Mouse (Mus musculus): ENCODE measurements around the gene Sap25. TPM values are rescaled to one million over a fixed set of nuclear protein-coding genes. Genes with fewer than 3 reads are reported as not detected.
"Not testable (repeated sequence)": the region's sequence is repeated elsewhere in the genome, so short reads cannot be mapped to it uniquely, and the experiment has no call there.

The Sap25 gene
- polyA plus RNA-seq, 2 experiments: 2.3 to 13.7 TPM

DNA sequence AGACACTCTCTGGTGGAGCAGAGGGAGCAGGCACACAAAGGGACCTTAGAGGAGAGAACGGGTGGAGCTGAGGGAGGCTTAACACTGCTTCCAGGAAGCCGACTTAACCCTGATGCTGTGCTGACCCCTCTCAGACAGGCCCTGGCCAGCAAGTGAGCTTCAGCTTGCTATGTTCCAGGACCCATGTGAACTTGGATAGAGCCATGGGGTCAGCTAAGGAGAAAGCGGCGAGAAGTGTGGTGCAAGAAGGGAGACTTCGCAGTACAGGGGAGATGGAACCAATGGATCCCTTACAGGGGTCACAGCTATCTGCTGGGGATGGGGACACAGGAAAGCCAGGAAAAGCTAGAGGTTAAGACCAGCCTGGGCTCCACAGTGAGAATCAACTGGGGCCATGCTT, 28.1 kb upstream of the Sap25 start:
- 68% methylated on average over 5 of the region's 5 CpGs for WGBS (ENCODE audit: insufficient replicate concordance)
- TF ChIP-seq CTCF (IDR thresholded peaks at IDR 0.05; ENCODE audit: low read depth) (no peak), EP300 (IDR thresholded peaks at IDR 0.05; ENCODE audit: low read depth) (no peak)
- Histone ChIP-seq H3K4me1 (replicated peaks; ENCODE audit: control insufficient read depth in 2 of 2, insufficient read depth in 2 of 2, low read length in 1 of 2) (peaks cover 0 to 5% of the 10 kb centered on the region in 2 experiments; a peak in 2 of 4 replicates), H3K9ac (replicated peaks) (no peak overlapping the region), H3K9me3 (ENCODE audit: control insufficient read depth, low read length) (no peaks in the 10 kb centered on the region), H3K27me3 (ENCODE audit: control insufficient read depth, insufficient read depth, low read length) (no peaks in the 10 kb centered on the region; the same call in 1 of the 2 replicates), H3K36me3 (replicated peaks; ENCODE audit: control insufficient read depth, insufficient read depth, low read depth) (no peaks in the 10 kb centered on the region), H3K4me3 (ENCODE audit: insufficient read depth in 1 of 2, low read depth in 2 of 2, low read length in 2 of 2) (no peak overlapping the region), H3K4me2 (ENCODE audit: low read depth) (no peak overlapping the region), H3K27ac (no peak overlapping the region)
- ATAC-seq (ENCODE audit: insufficient read depth): no peak
- DNase-seq (ENCODE audit: low read depth in 3 of 3, low spot score in 3 of 3): no peak

DNA sequence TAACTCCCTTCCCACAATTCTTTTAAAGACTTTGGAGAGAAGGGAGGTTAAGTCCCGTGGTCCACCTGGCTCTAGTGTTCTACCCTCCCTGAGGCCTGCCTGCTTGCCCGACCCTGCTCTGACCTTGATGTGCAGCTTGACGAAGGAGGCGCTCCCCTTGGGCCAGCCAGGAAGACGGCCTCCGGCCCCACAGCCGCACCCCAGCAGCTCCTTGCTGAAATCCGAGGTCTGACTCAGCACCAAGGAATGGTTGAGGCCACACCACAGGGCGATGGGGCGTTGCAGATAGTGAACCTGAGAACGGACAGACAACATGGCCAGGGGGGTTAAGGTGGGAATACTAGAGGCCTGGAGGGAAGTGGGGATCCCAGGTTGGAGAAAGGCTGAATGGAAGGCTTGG, 27.6 kb upstream of the Sap25 start, which contains the start of gene Pcolce:
TSS of gene Pcolce (minus strand) at position 235 of the 400 bp plus-strand sequence.
- no peak within 1 kb of the TSS for H3K27ac ChIP-seq
- TF ChIP-seq EP300 (IDR thresholded peaks at IDR 0.05; ENCODE audit: low read depth) (no peak), CTCF (IDR thresholded peaks at IDR 0.05; ENCODE audit: low read depth) (no peak)
- ATAC-seq (ENCODE audit: insufficient read depth) (no peak), DNase-seq (ENCODE audit: low read depth in 3 of 3, low spot score in 3 of 3) (no peak)
- peaks cover 0 to 5% of the 10 kb centered on the region in 2 experiments; a peak in 2 of 4 replicates for H3K4me1 ChIP-seq (replicated peaks; ENCODE audit: control insufficient read depth in 2 of 2, insufficient read depth in 2 of 2, low read length in 1 of 2)
- 37% methylated on average over 11 of the region's 11 CpGs for WGBS (ENCODE audit: insufficient replicate concordance)
- H3K9ac ChIP-seq (replicated peaks): no peak within 1 kb of the TSS
- no peak within 1 kb of the TSS for H3K4me3 ChIP-seq (ENCODE audit: insufficient read depth in 1 of 2, low read depth in 2 of 2, low read length in 2 of 2)
- H3K4me2 ChIP-seq (ENCODE audit: low read depth): no peak within 1 kb of the TSS
- no peaks in the 10 kb centered on the region for H3K36me3 ChIP-seq (replicated peaks; ENCODE audit: control insufficient read depth, insufficient read depth, low read depth)
- H3K27me3 ChIP-seq (ENCODE audit: control insufficient read depth, insufficient read depth, low read length): no peaks in the 10 kb centered on the region; the same call in 1 of the 2 replicates
- no peaks in the 10 kb centered on the region for H3K9me3 ChIP-seq (ENCODE audit: control insufficient read depth, low read length)

DNA sequence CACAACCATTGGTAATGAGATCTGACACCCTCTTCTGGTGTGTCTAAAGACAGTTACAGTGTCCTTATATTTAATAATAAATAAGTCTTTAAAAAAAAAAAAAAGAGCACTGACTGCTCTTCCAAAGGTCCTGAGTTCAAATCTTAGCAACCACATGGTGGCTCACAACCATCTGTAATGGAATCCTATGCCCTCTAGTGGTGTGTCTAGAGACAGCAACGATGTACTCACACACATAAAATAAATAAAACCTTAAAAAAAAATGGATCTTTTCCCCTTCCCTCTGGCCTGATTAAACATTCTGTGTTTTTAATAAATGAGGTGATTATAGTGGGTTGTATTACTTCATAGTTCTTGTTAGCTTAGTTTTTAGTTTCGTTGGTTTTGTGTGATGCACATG, 26.2 kb upstream of the Sap25 start:
- not testable (repeated sequence) for H3K9me3 ChIP-seq (ENCODE audit: control insufficient read depth, low read length); H3K27ac ChIP-seq; H3K27me3 ChIP-seq (ENCODE audit: control insufficient read depth, insufficient read depth, low read length); H3K4me1 ChIP-seq (replicated peaks; ENCODE audit: control insufficient read depth in 2 of 2, insufficient read depth in 2 of 2, low read length in 1 of 2); H3K36me3 ChIP-seq (replicated peaks; ENCODE audit: control insufficient read depth, insufficient read depth, low read depth); DNase-seq (ENCODE audit: low read depth in 3 of 3, low spot score in 3 of 3); ATAC-seq (ENCODE audit: insufficient read depth); H3K4me3 ChIP-seq (ENCODE audit: insufficient read depth in 1 of 2, low read depth in 2 of 2, low read length in 2 of 2); H3K9ac ChIP-seq (replicated peaks); H3K4me2 ChIP-seq (ENCODE audit: low read depth)
- 82% methylated on average over 2 of the region's 2 CpGs for WGBS (ENCODE audit: insufficient replicate concordance)
- TF ChIP-seq CTCF (IDR thresholded peaks at IDR 0.05; ENCODE audit: low read depth): peak; percentile 30; the same call in 1 of the 2 replicates

DNA sequence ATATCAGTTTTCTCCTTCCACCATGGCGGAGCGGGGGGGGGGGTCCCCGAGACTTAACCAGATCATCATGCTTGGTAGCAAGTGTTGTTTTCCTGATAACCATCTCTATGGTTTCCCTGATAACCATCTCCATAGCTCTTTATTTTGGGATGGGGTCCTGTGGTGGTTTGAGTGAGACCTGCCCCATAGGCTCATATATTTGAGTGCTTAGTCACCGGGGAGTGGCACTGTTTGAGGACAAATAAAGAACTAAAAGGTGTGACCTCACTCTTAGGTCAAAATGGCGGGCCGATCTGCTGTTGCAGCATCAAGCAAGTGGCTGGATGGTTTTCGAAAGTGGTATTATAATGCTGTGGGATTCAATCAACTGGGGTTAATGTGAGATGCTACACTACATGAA, 25.8 kb upstream of the Sap25 start:
- WGBS (ENCODE audit: insufficient replicate concordance): 68% methylated on average over 7 of the region's 7 CpGs

DNA sequence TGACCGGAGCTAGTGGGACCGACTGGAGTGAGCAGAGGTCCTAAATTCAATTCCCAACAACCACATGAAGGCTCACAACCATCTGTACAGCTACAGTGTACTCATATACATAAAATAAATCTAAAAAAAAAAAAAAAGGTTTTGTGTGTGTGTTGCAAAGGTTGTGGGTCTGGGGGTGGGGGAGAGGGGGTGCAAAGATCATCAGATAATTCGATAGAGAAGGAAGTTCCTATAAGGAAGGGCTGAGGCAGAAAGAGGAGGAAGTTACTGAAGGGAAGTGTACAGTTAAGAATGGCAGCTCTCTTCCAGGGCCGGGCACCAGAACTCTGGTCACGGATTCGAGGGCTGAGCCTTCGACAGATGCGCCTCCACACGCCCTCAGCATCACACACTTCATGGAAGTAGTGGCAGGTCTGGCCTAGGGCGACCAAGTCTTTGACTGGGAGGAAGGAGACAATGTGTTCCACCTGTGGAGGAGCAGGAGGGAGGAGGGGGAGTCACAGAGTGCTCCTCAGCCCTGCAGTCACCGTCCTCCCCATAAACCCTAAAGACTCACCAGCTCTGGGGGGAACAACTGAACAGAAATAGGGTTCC, 17.1 kb upstream of the Sap25 start:
- Histone ChIP-seq H3K36me3 (replicated peaks; ENCODE audit: control insufficient read depth, insufficient read depth, low read depth) (no peaks in the 10 kb centered on the region), H3K4me3 (ENCODE audit: insufficient read depth in 1 of 2, low read depth in 2 of 2, low read length in 2 of 2) (no peak overlapping the region)

More for the DNA sequence above, 25.8 kb upstream of the Sap25 start:
- TF ChIP-seq EP300 (IDR thresholded peaks at IDR 0.05; ENCODE audit: low read depth) (no peak), CTCF (IDR thresholded peaks at IDR 0.05; ENCODE audit: low read depth) (no peak)
- H3K4me2 ChIP-seq (ENCODE audit: low read depth): no peak overlapping the region
- H3K9ac ChIP-seq (replicated peaks): no peak overlapping the region
- H3K4me3 ChIP-seq (ENCODE audit: insufficient read depth in 1 of 2, low read depth in 2 of 2, low read length in 2 of 2): no peak overlapping the region
- no peak for ATAC-seq (ENCODE audit: insufficient read depth)
- no peaks in the 10 kb centered on the region for H3K9me3 ChIP-seq (ENCODE audit: control insufficient read depth, low read length)
- H3K4me1 ChIP-seq (replicated peaks; ENCODE audit: control insufficient read depth in 2 of 2, insufficient read depth in 2 of 2, low read length in 1 of 2): peaks cover 0 to 3% of the 10 kb centered on the region in 2 experiments; a peak in 2 of 4 replicates
- no peaks in the 10 kb centered on the region; the same call in 1 of the 2 replicates for H3K27me3 ChIP-seq (ENCODE audit: control insufficient read depth, insufficient read depth, low read length)
- no peaks in the 10 kb centered on the region for H3K36me3 ChIP-seq (replicated peaks; ENCODE audit: control insufficient read depth, insufficient read depth, low read depth)
- no peak overlapping the region for H3K27ac ChIP-seq
- no peak for DNase-seq (ENCODE audit: low read depth in 3 of 3, low spot score in 3 of 3)

More for the DNA sequence above, 17.1 kb upstream of the Sap25 start:
- H3K27me3 ChIP-seq (ENCODE audit: control insufficient read depth, insufficient read depth, low read length): no peaks in the 10 kb centered on the region
- no peak overlapping the region for H3K4me2 ChIP-seq (ENCODE audit: low read depth)
- DNase-seq (ENCODE audit: low read depth in 3 of 3, low spot score in 3 of 3): no peak
- peaks cover 5 to 7% of the 10 kb centered on the region in 2 experiments for H3K4me1 ChIP-seq (replicated peaks; ENCODE audit: control insufficient read depth in 2 of 2, insufficient read depth in 2 of 2, low read length in 1 of 2)
- ATAC-seq (ENCODE audit: insufficient read depth): no peak
- TF ChIP-seq CTCF (IDR thresholded peaks at IDR 0.05; ENCODE audit: low read depth) (no peak), EP300 (IDR thresholded peaks at IDR 0.05; ENCODE audit: low read depth) (no peak)
- no peak overlapping the region for H3K27ac ChIP-seq
- H3K9ac ChIP-seq (replicated peaks): no peak overlapping the region
- H3K9me3 ChIP-seq (ENCODE audit: control insufficient read depth, low read length): no peaks in the 10 kb centered on the region
- WGBS (ENCODE audit: insufficient replicate concordance): 28% methylated on average over 11 of the region's 11 CpGs

Measured in liver, embryonic 14.5 days (tissue).